Mouse (Mus musculus): ENCODE measurements at regions not wholly inside any gene's neighbourhood (a gene's known extent, or its start where the extent isn't known, plus 50 kb on each side); places are given as distances from the start of the nearest gene placed in this dataset.

GRCm38 (mm10) chr5:111674976-111675672 lies 58.6 kb upstream of the Gm26897 start:
- TF ChIP-seq POLR2A (IDR thresholded peaks at IDR 0.05; ENCODE audit: borderline replicate concordance, control insufficient read depth, low read depth, low read length) (no peak), CTCF (IDR thresholded peaks at IDR 0.05; ENCODE audit: control insufficient read depth, insufficient read depth, low read length) (no peak)

Data from bone marrow, adult 2 months (tissue).